Mouse (Mus musculus): ENCODE measurements around the gene Alg2.

DNA sequence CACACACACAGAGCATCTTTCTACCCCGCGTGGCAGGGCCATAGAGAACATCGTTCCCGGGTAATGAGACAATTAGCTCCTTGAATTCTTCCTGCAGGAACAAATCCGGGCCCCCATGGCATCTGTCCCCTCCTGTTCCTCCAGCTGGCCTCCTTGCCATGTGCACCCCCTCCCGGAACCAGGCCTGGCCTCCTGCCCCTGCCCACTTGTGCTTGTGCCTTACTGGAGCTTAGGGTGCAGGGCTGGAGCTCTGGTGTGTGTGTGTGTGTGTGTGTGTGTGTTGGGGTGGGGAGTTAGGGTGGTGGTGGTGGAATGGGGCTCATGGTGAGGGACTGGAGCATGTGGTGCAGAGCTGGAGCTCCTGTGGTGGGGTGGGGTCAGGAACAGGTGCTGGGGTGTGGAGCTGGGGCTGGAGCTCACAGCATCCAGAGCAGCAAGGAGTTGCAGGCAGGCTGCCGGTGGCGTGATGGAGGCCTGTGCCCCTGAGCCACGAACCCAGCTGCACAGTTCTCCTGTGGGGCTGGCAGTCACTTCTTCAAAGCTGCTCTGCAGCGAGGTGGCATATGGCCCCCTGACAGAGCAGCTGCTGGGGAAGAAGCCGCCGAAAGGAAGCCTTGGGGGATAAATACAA lies 44.5 kb upstream of the Alg2 start:
- no peak for TF ChIP-seq POLR2A (IDR thresholded peaks at IDR 0.05; ENCODE audit: low read depth, low read length)
- TF ChIP-seq CTCF (IDR thresholded peaks at IDR 0.05; ENCODE audit: extremely low read depth, insufficient read depth, insufficient read length, insufficient replicate concordance), result no peak
